Mouse (Mus musculus) lung, adult 2 months (tissue): ENCODE data around the gene Wdr5.

Experiments used
- CTCF ChIP-seq: fragments of 200-500 bp; IDR thresholded peaks from 2 replicates; pipeline ENCODE4 v1.5.1; 2011; ENCODE audit warnings: mild to moderate bottlenecking, low read length, control low read depth; ENCODE audit not compliant: insufficient read depth
- POLR2A ChIP-seq: fragments of 200-500 bp; IDR thresholded peaks from 2 replicates; pipeline ENCODE4 v1.6.1; 2011; ENCODE audit warnings: low read depth, mild to moderate bottlenecking, control low read depth, low read length, borderline replicate concordance; ENCODE audit errors: extremely low read depth

DNA sequence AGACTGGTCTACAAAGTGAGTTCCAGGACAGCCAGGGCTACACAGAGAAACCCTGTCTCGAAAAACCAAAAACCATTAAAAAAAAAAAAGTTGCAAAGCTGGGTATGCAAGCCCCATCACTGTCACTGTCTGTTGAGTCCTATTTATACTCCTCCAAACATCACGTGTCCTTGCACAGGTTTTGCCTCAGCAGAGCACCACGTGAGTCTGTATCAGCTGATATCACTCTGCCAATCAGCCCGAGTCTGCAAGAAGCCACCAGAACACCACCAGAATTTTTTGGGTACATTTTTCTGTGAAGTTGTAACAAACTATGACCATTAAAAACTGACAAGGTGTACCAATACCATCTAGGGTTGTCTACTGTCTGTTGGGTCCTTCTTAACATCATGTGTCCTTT is 63.6 kb downstream of the Wdr5 start:
- TF ChIP-seq CTCF: no peak
- TF ChIP-seq POLR2A: no peak
